Mouse (Mus musculus): ENCODE data around the gene Rnf43. TPM values are rescaled to one million over a fixed set of nuclear protein-coding genes. Genes with fewer than 3 reads are reported as not detected.
A peak's percentile ranks its signal among the peaks of the same experiment; 100 is the strongest.

The Rnf43 gene
- total RNA-seq, 2 experiments from 2014 or later: 1.6 to 2.8 TPM

- no peak for DNase-seq (ENCODE audit: extremely low spot score in 1 of 2, low spot score in 1 of 2)
Observed at GRCm38 (mm10) chr11:87757001-87757954, 94.8 kb downstream of the Rnf43 start.

GRCm38 (mm10) chr11:87758161-87758911 is 95.8 kb downstream of the Rnf43 start:
- DNase-seq (ENCODE audit: extremely low spot score in 1 of 2, low spot score in 1 of 2): no peak

GRCm38 (mm10) chr11:87758957-87759608 is 96.6 kb downstream of the Rnf43 start:
- DNase-seq (ENCODE audit: extremely low spot score in 1 of 2, low spot score in 1 of 2): no peak

- peak in 1 of 2 experiments; percentile 58 for DNase-seq (ENCODE audit: extremely low spot score in 1 of 2, low spot score in 1 of 2)
Observed at GRCm38 (mm10) chr11:87759609-87760005, 97.1 kb downstream of the Rnf43 start.

GRCm38 (mm10) chr11:87760301-87761081 is 98.0 kb downstream of the Rnf43 start, which contains the start of gene Tspoap1:
TSS of gene Tspoap1 (plus strand) at chr11:87760541.
- peak; percentile 64 to 65 for DNase-seq (ENCODE audit: extremely low spot score in 1 of 2, low spot score in 1 of 2)

GRCm38 (mm10) chr11:87761181-87761721 is 98.7 kb downstream of the Rnf43 start:
- DNase-seq (ENCODE audit: extremely low spot score in 1 of 2, low spot score in 1 of 2): no peak

- DNase-seq (ENCODE audit: extremely low spot score in 1 of 2, low spot score in 1 of 2): no peak
Observed at GRCm38 (mm10) chr11:87761806-87762701, 99.5 kb downstream of the Rnf43 start.

GRCm38 (mm10) chr11:87762702-87763385 is 100.3 kb downstream of the Rnf43 start:
- no peak for DNase-seq (ENCODE audit: extremely low spot score in 1 of 2, low spot score in 1 of 2)

GRCm38 (mm10) chr11:87763511-87763987 is 101.0 kb downstream of the Rnf43 start:
- DNase-seq (ENCODE audit: extremely low spot score in 1 of 2, low spot score in 1 of 2): peak; percentile 51 to 58

- peak in 1 of 2 experiments; percentile 53 for DNase-seq (ENCODE audit: extremely low spot score in 1 of 2, low spot score in 1 of 2)
Observed at GRCm38 (mm10) chr11:87763988-87764876, 101.7 kb downstream of the Rnf43 start.

GRCm38 (mm10) chr11:87768745-87769144 is 106.2 kb downstream of the Rnf43 start:
- DNase-seq (ENCODE audit: extremely low spot score in 1 of 2, low spot score in 1 of 2): no peak

GRCm38 (mm10) chr11:87770989-87771388 is 108.5 kb downstream of the Rnf43 start:
- DNase-seq (ENCODE audit: extremely low spot score in 1 of 2, low spot score in 1 of 2): peak; percentile 68 to 91

- no peak for DNase-seq (ENCODE audit: extremely low spot score in 1 of 2, low spot score in 1 of 2)
Observed at GRCm38 (mm10) chr11:87772354-87772753, 109.8 kb downstream of the Rnf43 start.

- DNase-seq (ENCODE audit: extremely low spot score in 1 of 2, low spot score in 1 of 2): peak in 1 of 2 experiments; percentile 37
Observed at GRCm38 (mm10) chr11:87778100-87778765, 115.7 kb downstream of the Rnf43 start.

GRCm38 (mm10) chr11:87778915-87779314 is 116.4 kb downstream of the Rnf43 start:
- DNase-seq (ENCODE audit: extremely low spot score in 1 of 2, low spot score in 1 of 2): no peak

GRCm38 (mm10) chr11:87779392-87779791 is 116.9 kb downstream of the Rnf43 start:
- no peak for DNase-seq (ENCODE audit: extremely low spot score in 1 of 2, low spot score in 1 of 2)

All from layer of hippocampus, postnatal 25 days (tissue).